Mouse (Mus musculus) forelimb bud, embryonic 11.5 days (tissue): ENCODE measurements around the gene Arrb1.

Experiments
- DNase-seq: peaks from one replicate; pipeline ENCODE4 v3.0.0-alpha.2; 2012; ENCODE audit warnings: low read depth, low spot score

Gene Arrb1

GRCm38 (mm10) chr7:99627366-99627765, 92.1 kb downstream of the Arrb1 start:
- no peak for DNase-seq

GRCm38 (mm10) chr7:99632286-99632685, 97.0 kb downstream of the Arrb1 start:
- peak; percentile 35 for DNase-seq

GRCm38 (mm10) chr7:99633966-99634665, 98.8 kb downstream of the Arrb1 start:
- no peak for DNase-seq

GRCm38 (mm10) chr7:99641245-99641644, 106.0 kb downstream of the Arrb1 start:
- DNase-seq: no peak

- DNase-seq: no peak
These were observed 106.8 kb downstream of the Arrb1 start for GRCm38 (mm10) chr7:99642078-99642477.

GRCm38 (mm10) chr7:99644701-99645100, 109.4 kb downstream of the Arrb1 start:
- DNase-seq: no peak

- DNase-seq: peak; percentile 68
These were observed 113.4 kb downstream of the Arrb1 start for GRCm38 (mm10) chr7:99648623-99649022.

GRCm38 (mm10) chr7:99649585-99649984, 114.3 kb downstream of the Arrb1 start:
- no peak for DNase-seq

- DNase-seq: no peak
These were observed 119.0 kb downstream of the Arrb1 start for GRCm38 (mm10) chr7:99654244-99654643.
